Mouse (Mus musculus) mesoderm, embryonic 11.5 days (tissue): ENCODE results near the gene Olfr146.

ENCODE experiments used
- DNase-seq: peaks from one replicate; pipeline ENCODE4 v3.0.0-alpha.2; 2012; ENCODE audit warnings: low read depth, low spot score

Olfr146 gene

GRCm38 (mm10) chr9:39023277-39023676, at the start of gene Olfr146:
Olfr146 (minus strand) TSS chr9:39023377.
- no peak for DNase-seq

- DNase-seq: no peak
Measured at GRCm38 (mm10) chr9:39064851-39065250, 41.7 kb upstream of the Olfr146 start, which contains the start of gene Olfr937. Olfr937 (minus strand) TSS chr9:39064951.

- no peak for DNase-seq
Measured at GRCm38 (mm10) chr9:38999583-38999982, 23.6 kb downstream of the Olfr146 start, which contains the start of gene Olfr935. Olfr935 (minus strand) TSS chr9:38999683.

- no peak for DNase-seq
Measured at GRCm38 (mm10) chr9:38988215-38988614, 35.0 kb downstream of the Olfr146 start, which contains the start of gene Olfr934. Olfr934 (minus strand) TSS chr9:38988315.

GRCm38 (mm10) chr9:38972013-38972412, 51.2 kb downstream of the Olfr146 start, which contains the start of gene Olfr933:
Olfr933 (plus strand) TSS chr9:38972313.
- no peak for DNase-seq
